Mouse (Mus musculus) spleen, postnatal 4 days (tissue): Measurements from ENCODE around the gene Tex261.
A peak's percentile ranks its signal among the peaks of the same experiment; 100 is the strongest.
"Not testable (repeated sequence)": the region's sequence is repeated elsewhere in the genome, so short reads cannot be mapped to it uniquely, and the experiment has no call there.

Source experiments
- DNase-seq, 2 experiments: peaks; one replicate each; pipeline ENCODE4 v3.0.0; 2022; ENCODE audit warnings: low spot score in 2 of 2

Tex261 gene

GRCm38 (mm10) chr6:83775638-83776293 lies at the start of gene Tex261:
Gene Tex261 (minus strand): TSS chr6:83775813.
- DNase-seq, result peak; percentile 90 to 95

GRCm38 (mm10) chr6:83821856-83822255 lies 46.2 kb upstream of the Tex261 start:
- DNase-seq, result no peak

GRCm38 (mm10) chr6:83820727-83821515 lies 45.3 kb upstream of the Tex261 start:
- DNase-seq, result no peak

- DNase-seq, result no peak
These were observed 43.4 kb upstream of the Tex261 start for GRCm38 (mm10) chr6:83818996-83819395.

GRCm38 (mm10) chr6:83815801-83816200 lies 40.2 kb upstream of the Tex261 start:
- DNase-seq, result no peak

GRCm38 (mm10) chr6:83802846-83803245 lies 27.2 kb upstream of the Tex261 start:
- no peak for DNase-seq

- no peak for DNase-seq
These were observed 26.4 kb upstream of the Tex261 start for GRCm38 (mm10) chr6:83802033-83802432.

- DNase-seq, result no peak
These were observed 21.1 kb upstream of the Tex261 start for GRCm38 (mm10) chr6:83796686-83797085.

- no peak for DNase-seq
These were observed 19.9 kb upstream of the Tex261 start for GRCm38 (mm10) chr6:83795492-83795900.

GRCm38 (mm10) chr6:83794760-83795296 lies 19.2 kb upstream of the Tex261 start, which contains the start of gene Nagk:
Gene Nagk (plus strand): TSS chr6:83794982.
- DNase-seq, result peak; percentile 92 to 97

- DNase-seq, result no peak
These were observed 15.8 kb upstream of the Tex261 start for GRCm38 (mm10) chr6:83791251-83791890.

GRCm38 (mm10) chr6:83790533-83790932 lies 14.9 kb upstream of the Tex261 start:
- not testable (repeated sequence) for DNase-seq

- DNase-seq, result no peak
These were observed 12.9 kb upstream of the Tex261 start for GRCm38 (mm10) chr6:83788554-83788953.

- no peak for DNase-seq
These were observed 10.8 kb upstream of the Tex261 start for GRCm38 (mm10) chr6:83786426-83786825.

GRCm38 (mm10) chr6:83779026-83779425 lies 3.4 kb upstream of the Tex261 start:
- DNase-seq, result peak in 1 of 2 experiments; percentile 46

- no peak for DNase-seq
These were observed 2.7 kb upstream of the Tex261 start for GRCm38 (mm10) chr6:83778306-83778705.

- peak in 1 of 2 experiments; percentile 68 for DNase-seq
These were observed 641 bp downstream of the Tex261 start for GRCm38 (mm10) chr6:83774781-83775563.

GRCm38 (mm10) chr6:83774126-83774525 lies 1.5 kb downstream of the Tex261 start:
- no peak for DNase-seq

- DNase-seq, result no peak
These were observed 7.1 kb downstream of the Tex261 start for GRCm38 (mm10) chr6:83768485-83768884.

- no peak for DNase-seq
These were observed 8.6 kb downstream of the Tex261 start for GRCm38 (mm10) chr6:83766982-83767381.

GRCm38 (mm10) chr6:83762880-83763431 lies 12.7 kb downstream of the Tex261 start:
- DNase-seq, result no peak
